Mouse (Mus musculus) megakaryocyte, adult 5-6 weeks (primary cell): ENCODE measurements around the gene Smad3. TPM values are rescaled to one million over a fixed set of nuclear protein-coding genes. Genes with fewer than 3 reads are reported as not detected.

Experiments
- ATAC-seq: 2 replicates; pipeline ENCODE4 v1.8.0; 2016; ENCODE audit warnings: mild to moderate bottlenecking, inconsistent platforms; ENCODE audit not compliant: poor library complexity, severe bottlenecking
- total RNA-seq, 2 experiments: library from RNA; stranded (forward) in 1 of 2; stranded (reverse) in 1 of 2; fragments of 153-499, 151-499 nt in 1 of 2; fragments of 221-1000, 200-1000 nt in 1 of 2; gene quantifications; 2 replicates each; pipeline versions ENCODE4 v1.2.3 to v1.2.4; 2015 to 2017

Smad3 gene
- total RNA-seq, 2 experiments from 2014 or later = 9.1 to 9.7 TPM

GRCm38 (mm10) chr9:63747645-63748295, 10.0 kb downstream of the Smad3 start:
- no peak for ATAC-seq

GRCm38 (mm10) chr9:63746980-63747379, 10.8 kb downstream of the Smad3 start:
- no peak for ATAC-seq

- ATAC-seq = no peak
Observed at GRCm38 (mm10) chr9:63745821-63746632, 11.8 kb downstream of the Smad3 start.

GRCm38 (mm10) chr9:63744595-63744994, 13.2 kb downstream of the Smad3 start:
- no peak for ATAC-seq

- peak; percentile 6; the same call in 1 of the 2 replicates for ATAC-seq
Observed at GRCm38 (mm10) chr9:63743775-63744174, 14.0 kb downstream of the Smad3 start.

GRCm38 (mm10) chr9:63742887-63743660, 14.7 kb downstream of the Smad3 start:
- no peak for ATAC-seq

- no peak for ATAC-seq
Observed at GRCm38 (mm10) chr9:63742318-63742717, 15.5 kb downstream of the Smad3 start.

DNA sequence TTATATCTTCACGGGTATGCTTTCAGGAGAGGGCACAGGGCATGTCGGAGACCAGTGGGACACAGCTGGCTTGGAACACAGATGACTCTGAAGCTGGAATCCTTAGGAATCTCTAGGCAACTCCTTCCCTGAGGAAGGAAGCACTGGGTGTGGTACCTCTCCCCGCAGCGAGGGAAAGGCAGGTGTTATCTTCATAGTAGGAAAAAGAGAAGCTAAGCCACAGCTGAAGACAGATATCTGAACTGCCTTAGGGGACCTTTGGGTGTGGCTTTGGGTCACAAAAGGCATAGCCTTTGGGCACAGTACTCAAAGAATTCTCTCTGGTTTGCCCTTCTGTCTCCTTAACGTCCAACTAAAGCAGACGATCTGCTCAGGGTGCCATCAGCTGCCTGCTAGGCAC, 16.0 kb downstream of the Smad3 start:
- ATAC-seq = no peak

DNA sequence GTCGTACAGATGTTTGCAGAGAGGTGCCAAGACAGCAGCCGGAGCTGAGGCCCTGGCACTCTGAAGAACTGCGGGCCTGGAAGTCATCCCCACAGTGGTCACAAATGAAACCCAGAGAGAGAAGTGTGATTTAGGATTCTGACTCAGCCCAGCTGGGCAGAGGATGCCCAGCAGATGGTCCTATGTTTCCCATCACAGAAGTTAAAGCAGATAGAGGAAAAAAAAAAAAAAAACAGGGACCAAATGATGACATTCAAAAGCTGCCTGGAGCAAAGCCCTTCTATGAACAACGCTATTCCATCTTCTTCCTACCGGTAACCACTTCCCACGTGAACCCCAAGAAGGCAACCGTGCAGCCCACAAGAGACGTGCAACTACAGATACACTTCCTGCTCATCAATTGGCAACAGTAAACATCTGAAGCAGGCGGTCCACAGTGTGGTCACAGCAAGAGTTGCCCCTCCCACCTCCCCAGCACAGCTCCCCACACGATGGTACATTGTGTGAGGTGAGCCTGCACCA, 17.4 kb downstream of the Smad3 start:
- peak; percentile 41 for ATAC-seq

DNA sequence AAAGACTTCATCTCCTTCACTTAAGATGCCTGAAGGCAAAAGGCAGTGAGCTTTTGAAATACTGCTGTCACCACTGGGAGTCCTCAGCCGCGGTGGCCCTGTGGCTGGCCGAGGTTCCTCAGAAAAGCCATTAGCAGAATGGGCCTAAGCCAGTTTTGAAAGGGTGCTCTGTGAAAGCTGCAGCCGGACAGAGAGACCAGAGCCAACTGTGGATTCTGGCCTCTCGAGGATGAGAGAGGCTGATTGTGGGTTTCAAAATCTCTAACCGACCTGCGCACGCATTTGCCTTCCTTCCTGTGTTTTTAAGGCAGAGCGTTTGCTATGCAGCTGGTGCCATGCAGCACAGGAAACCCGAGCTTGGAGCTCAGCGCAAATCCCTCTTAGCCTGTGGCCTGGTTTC, 19.0 kb downstream of the Smad3 start:
- ATAC-seq = peak; percentile 12; the same call in 1 of the 2 replicates

DNA sequence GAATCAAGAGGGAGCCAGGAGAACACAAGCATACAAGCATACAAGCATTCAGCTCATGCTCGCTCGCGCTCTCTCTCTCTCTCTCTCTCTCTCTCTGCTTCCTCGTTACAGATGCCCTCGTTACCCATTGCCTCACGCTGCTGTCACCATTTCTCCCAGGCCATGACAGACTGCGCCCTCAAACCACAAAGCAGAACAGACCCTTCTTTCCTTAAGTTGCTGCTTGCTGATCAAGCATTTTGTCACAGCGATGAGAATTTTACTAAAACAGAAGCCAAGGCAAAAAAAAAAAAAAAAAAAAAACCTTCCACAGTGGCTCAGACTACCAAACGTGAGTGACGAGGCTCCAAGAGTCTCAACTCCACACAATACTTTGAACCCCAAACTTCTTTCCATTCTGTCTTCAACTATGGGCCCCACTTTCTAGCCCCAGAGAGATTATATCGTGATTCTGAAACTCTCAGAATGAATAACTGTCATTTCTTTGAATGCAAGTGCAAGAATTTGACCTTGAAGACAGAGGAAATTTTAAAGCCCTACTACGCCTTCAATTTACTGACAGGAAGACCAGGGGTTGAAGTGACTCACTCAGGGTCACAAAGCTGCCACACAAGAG, 19.6 kb downstream of the Smad3 start:
- ATAC-seq = peak; percentile 76

GRCm38 (mm10) chr9:63737426-63737931, 20.3 kb downstream of the Smad3 start:
- ATAC-seq = peak; percentile 56

DNA sequence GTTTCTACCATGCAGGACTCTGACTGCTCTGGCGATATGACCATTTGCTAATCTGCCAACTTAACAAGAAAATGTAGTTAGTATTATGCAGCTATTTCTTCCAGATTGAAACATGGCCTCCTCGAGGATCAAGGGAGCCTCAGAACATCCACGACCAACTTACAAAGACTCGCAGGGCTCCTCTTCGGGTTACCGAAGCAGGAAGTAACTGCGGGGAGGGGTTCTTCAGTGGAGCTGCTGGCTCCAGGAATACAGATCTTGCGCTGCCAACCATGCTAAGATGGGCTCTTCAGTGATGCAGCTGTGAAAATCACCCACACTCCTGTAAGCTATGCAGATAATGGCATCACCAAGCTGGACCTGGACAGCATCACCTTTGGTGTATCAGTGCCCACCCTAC, 23.5 kb downstream of the Smad3 start:
- no peak for ATAC-seq

GRCm38 (mm10) chr9:63732700-63733099, 25.1 kb downstream of the Smad3 start:
- no peak for ATAC-seq

GRCm38 (mm10) chr9:63731114-63731828, 26.5 kb downstream of the Smad3 start:
- ATAC-seq = peak; percentile 84

GRCm38 (mm10) chr9:63728969-63729368, 28.8 kb downstream of the Smad3 start:
- ATAC-seq = no peak

DNA sequence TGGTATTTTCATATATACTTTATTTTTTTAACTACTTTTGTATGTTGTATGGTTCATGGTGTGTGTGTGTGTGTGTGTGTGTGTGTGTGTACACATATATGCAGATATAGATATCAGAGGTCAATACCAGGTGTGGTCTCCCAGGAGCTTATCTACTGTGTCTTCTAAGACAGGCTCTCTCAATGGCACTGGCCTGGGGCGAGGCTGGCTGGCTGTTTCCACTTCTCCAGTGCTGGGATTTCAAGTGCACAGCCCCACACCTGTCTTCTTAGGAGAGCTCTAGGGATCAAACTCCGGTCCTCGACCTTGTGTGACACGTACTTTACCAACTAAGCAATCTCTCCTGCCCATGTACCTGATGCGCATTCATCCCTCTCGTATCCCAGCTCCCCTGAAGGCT, 30.7 kb downstream of the Smad3 start:
- no peak for ATAC-seq

DNA sequence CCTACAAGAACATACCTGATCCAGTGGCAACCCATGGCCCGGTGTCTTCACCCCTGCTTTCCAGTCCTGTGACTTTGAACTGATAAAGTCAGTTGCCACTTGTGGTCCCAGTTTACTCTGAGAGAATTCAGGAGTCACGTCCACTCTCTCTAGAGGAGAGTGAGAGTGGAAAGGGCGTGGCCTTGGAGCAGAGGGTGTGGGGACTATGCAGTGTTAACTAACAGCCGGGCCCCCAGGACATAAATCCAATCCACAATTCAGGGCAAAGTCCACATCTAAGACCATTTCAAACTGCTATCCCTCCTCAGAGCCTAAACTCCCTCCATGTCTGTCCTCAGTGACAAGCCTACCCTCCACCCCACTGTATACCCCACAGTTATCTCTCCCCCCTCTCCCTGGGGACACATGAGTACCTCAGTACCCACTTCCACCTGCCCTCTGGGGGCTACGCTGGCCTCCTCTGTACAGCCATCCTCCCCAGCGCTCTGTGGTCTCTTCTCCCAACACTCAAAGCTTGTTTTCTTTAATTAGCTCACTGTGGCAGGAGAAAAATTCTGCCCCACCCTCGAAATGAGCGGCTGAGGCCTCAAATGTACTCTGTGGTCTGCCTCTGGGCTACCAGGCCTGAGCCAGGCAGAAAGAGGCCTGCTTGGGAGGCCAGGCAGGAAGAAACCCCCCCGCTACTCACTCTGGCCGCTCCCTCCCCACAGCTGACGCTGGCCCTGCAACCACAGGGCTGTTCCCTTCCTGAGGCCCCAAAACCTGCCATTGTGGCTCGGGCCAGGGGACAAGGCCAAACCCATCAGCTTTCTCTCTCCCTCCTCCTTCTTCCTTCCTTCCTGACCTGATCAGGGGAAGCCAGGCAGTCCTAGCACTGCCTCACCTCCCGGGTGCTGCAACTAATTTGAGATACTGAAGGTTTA, 31.4 kb downstream of the Smad3 start:
- ATAC-seq = peak; percentile 82

DNA sequence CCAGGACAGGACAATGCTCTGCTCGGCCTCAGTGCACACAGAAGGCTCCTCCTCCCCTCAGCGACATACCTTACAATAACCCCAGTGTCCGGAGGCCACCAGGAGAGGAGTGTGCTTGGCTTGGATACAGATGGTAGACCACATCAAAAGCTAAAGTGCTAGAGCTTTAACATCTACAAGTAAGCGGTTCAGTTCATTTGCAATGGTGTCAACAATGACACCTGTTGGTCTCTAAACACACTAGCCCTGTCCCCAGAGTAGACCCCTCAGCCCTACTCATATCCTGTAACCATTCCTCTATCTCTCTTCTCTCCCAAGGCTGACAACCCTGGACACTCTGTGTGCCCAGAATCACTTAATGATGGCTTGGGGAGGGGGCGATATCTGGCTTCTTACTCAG, 33.0 kb downstream of the Smad3 start:
- no peak for ATAC-seq
